Mouse (Mus musculus): ENCODE measurements around the gene Tmem165. TPM values are rescaled to one million over a fixed set of nuclear protein-coding genes. Genes with fewer than 3 reads are reported as not detected.

Gene Tmem165
- 48.4 and 60.1 TPM in 2 replicates for polyA plus RNA-seq (2015; fragmentation: Nextera tagmentation; extraction: Ambion mirVana)

DNA sequence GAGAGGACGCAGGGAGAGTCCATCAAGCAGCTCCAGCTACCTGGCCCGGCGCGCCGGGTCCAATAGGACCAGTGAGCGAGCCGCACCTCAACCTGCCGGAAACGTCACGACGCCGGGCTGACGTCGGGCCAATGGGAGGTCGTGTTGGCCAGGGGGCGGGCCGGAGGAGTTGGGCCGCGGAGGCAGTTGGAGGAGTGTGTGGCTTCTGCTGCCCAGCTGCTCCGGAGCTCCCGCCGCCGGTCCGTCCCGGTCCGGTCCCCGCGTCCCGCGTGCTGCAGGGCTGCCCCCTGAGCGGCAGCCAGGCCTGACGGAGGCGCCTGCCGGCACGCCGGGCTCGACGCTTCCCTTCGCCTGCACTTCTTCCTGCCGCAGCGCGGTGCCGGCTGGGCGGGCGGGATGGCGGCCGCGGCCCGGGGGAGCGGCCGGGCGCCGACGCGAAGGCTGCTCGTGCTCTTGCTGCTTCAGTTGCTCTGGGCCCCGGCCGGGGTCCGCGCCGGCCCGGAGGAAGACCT, at the start of gene Tmem165:
Gene Tmem165 (plus strand): TSS at position 131 of the 512 bp plus-strand sequence.

DNA sequence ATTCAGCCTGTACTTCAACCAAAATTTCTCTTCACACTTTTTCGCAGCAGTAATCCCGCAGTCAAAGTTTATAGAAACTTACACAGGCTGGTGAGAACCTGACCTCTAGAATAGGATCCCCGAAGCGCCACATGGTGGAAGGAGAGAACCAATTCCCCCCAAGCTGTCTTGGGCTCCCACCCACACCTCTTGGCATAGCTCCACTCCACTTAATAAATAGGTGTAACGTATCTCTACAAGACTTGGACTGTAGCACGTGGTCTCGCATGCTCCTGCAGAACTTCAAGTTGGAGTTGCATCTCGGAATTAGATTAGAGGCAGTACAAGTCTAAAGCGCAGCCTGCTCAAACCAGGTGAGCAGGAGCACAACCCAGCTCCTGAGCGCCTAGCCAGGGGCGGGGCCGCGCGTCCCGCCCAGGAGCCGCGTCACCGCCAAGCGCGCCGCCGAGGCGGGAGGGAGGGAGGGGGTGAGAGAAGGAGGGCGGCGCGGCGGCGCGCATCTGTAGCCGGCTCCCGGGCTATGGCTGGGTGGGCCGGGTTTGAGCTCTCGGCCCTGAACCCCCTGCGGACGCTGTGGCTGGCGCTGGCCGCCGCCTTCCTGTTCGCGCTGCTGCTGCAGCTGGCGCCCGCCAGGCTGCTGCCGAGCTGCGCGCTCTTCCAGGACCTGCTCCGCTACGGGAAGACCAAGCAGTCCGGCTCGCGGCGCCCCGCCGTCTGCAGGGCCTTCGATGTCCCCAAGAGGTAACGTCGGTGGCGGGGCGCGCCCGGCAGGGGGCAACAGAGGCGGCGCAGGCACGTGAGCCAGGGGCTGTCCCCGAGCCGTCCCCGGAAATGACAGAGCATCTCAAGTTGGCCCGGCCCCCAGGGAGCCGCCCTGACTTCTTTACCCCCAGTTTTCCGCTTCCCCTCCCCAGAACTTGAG, 43.6 kb upstream of the Tmem165 start, which contains the start of gene Srd5a3:
Gene Srd5a3 (plus strand): TSS at position 464 of the 922 bp plus-strand sequence.

Other genes starting within 250 kb of the Tmem165 start
- gene Kdr, start 205.4 kb upstream of the Tmem165 start, polyA plus RNA-seq (2015; fragmentation: Nextera tagmentation; extraction: Ambion mirVana) = 15.6 and 20.2 TPM in 2 replicates
- 22.2 and 27.5 TPM in 2 replicates for gene Srd5a3, start 43.6 kb upstream of the Tmem165 start, polyA plus RNA-seq (2015; fragmentation: Nextera tagmentation; extraction: Ambion mirVana)
- 4.4 and 6.6 TPM in 2 replicates for gene Clock, start 120.9 kb downstream of the Tmem165 start, polyA plus RNA-seq (2015; fragmentation: Nextera tagmentation; extraction: Ambion mirVana)
- not detected in 2 replicates for gene Pdcl2, start 147.3 kb downstream of the Tmem165 start, polyA plus RNA-seq (2015; fragmentation: Nextera tagmentation; extraction: Ambion mirVana)
- gene Nmu, start 179.9 kb downstream of the Tmem165 start, polyA plus RNA-seq (2015; fragmentation: Nextera tagmentation; extraction: Ambion mirVana) = not detected in 2 replicates

Measured in spleen, postnatal 0 days (tissue).